Mouse (Mus musculus) embryonic facial prominence, embryonic 11.5 days (tissue): ENCODE measurements around the gene Egfem1. TPM values are rescaled to one million over a fixed set of nuclear protein-coding genes. Genes with fewer than 3 reads are reported as not detected.
A peak's percentile ranks its signal among the peaks of the same experiment; 100 is the strongest.

Source experiments
- ATAC-seq: fragments of 200-750 bp; cut with Nextera tagmentation; replicated peaks from 2 replicates; pipeline ENCODE4 v1.8.0; 2017; ENCODE audit warnings: low read depth; ENCODE audit not compliant: insufficient number of reproducible peaks, low FRiP score, low TSS enrichment
- DNase-seq: peaks from one replicate; pipeline ENCODE4 v3.0.0-alpha.2; 2015; ENCODE audit warnings: low spot score
- H3K27ac ChIP-seq: fragments of 300-500 bp; sonication (generic); replicated peaks from 2 replicates; pipeline ENCODE4 v1.5.1; 2014; ENCODE audit warnings: mild to moderate bottlenecking, low read depth, low read length, control low read depth
- H3K27me3 ChIP-seq: fragments of 300-500 bp; sonication (generic); 2 replicates; pipeline ENCODE4 v1.6.1; 2014; ENCODE audit warnings: mild to moderate bottlenecking, low read length, moderate library complexity, mixed read lengths; ENCODE audit not compliant: control insufficient read depth, insufficient read depth
- H3K36me3 ChIP-seq: fragments of 300-500 bp; sonication (generic); replicated peaks from 2 replicates; pipeline ENCODE4 v1.6.1; 2014; ENCODE audit warnings: low read depth, mild to moderate bottlenecking, low read length, moderate library complexity, mixed read lengths; ENCODE audit not compliant: control insufficient read depth, insufficient read depth
- H3K4me1 ChIP-seq: fragments of 300-500 bp; sonication (generic); 2 replicates; pipeline ENCODE4 v1.6.1; 2014; ENCODE audit warnings: low read length, mixed read lengths; ENCODE audit not compliant: control insufficient read depth, insufficient read depth
- H3K4me2 ChIP-seq: fragments of 300-500 bp; sonication (generic); 2 replicates; pipeline ENCODE4 v1.6.1; 2014; ENCODE audit warnings: low read depth, mild to moderate bottlenecking, control low read depth, low read length, moderate library complexity
- H3K4me3 ChIP-seq: fragments of 300-500 bp; sonication (generic); 2 replicates; pipeline ENCODE4 v1.5.1; 2014; ENCODE audit warnings: low read depth, low read length, control low read depth
- H3K9ac ChIP-seq: fragments of 300-500 bp; sonication (generic); replicated peaks from 2 replicates; pipeline ENCODE4 v1.6.1; 2014; ENCODE audit warnings: mild to moderate bottlenecking, control low read depth, low read length
- H3K9me3 ChIP-seq: fragments of 300-500 bp; sonication (generic); replicated peaks from 2 replicates; pipeline ENCODE4 v1.6.1; 2016; ENCODE audit warnings: mild to moderate bottlenecking, low read length, inconsistent platforms, mixed read lengths; ENCODE audit not compliant: control insufficient read depth
- WGBS: fragments of 180-500 bp; shearing (Covaris S2); extraction: QIAGEN DNeasy Blood & Tissue Kit; methylation state at CpG from one replicate; pipeline ENCODE4 v1.1.7; 2014; 5-methylcytosine and 5-hydroxymethylcytosine counted together
- polyA plus RNA-seq: library from polyadenylated mRNA; unstranded; fragments of >200 nt; fragmentation: Nextera tagmentation; extraction: Ambion mirVana; gene quantifications from 2 replicates; pipeline ENCODE4 v1.2.1, GENCODE M21; 2014

Gene Egfem1
- polyA plus RNA-seq, 1 experiment from 2014 or later = 5.0 TPM

GRCm38 (mm10) chr3:29136065-29136955, 54.5 kb downstream of the Egfem1 start:
- peak; percentile 52 for DNase-seq
- peak; percentile 39; the same call in 1 of the 2 replicates for ATAC-seq

GRCm38 (mm10) chr3:29168401-29168800, 86.6 kb downstream of the Egfem1 start:
- Histone ChIP-seq H3K4me2 (no peak overlapping the region), H3K9me3 (no peaks in the 10 kb centered on the region), H3K36me3 (no peaks in the 10 kb centered on the region), H3K9ac (no peak overlapping the region), H3K4me1 (no peaks in the 10 kb centered on the region), H3K27me3 (no peaks in the 10 kb centered on the region), H3K4me3 (no peak overlapping the region), H3K27ac (no peak overlapping the region)
- 82% methylated on average over 4 of the region's 4 CpGs for WGBS
- ATAC-seq (no peak), DNase-seq (no peak)

More at GRCm38 (mm10) chr3:29136065-29136955, 54.5 kb downstream of the Egfem1 start:
- no peaks in the 10 kb centered on the region for H3K4me1 ChIP-seq
- WGBS = 15% methylated on average over 10 of the region's 10 CpGs
- H3K27ac ChIP-seq = no peak overlapping the region
- H3K4me2 ChIP-seq = no peak overlapping the region
- H3K27me3 ChIP-seq = no peaks in the 10 kb centered on the region
- no peak overlapping the region for H3K9ac ChIP-seq
- H3K36me3 ChIP-seq = no peaks in the 10 kb centered on the region
- H3K9me3 ChIP-seq = no peaks in the 10 kb centered on the region
- no peak overlapping the region for H3K4me3 ChIP-seq

- no peak for DNase-seq
- no peak overlapping the region for H3K9ac ChIP-seq
- no peak overlapping the region for H3K4me2 ChIP-seq
- no peaks in the 10 kb centered on the region for H3K4me1 ChIP-seq
- H3K27me3 ChIP-seq = no peaks in the 10 kb centered on the region
- H3K27ac ChIP-seq = no peak overlapping the region
- H3K36me3 ChIP-seq = no peaks in the 10 kb centered on the region
- no peak for ATAC-seq
- H3K4me3 ChIP-seq = no peak overlapping the region
- WGBS = 66% methylated on average over 4 of the region's 4 CpGs
- no peaks in the 10 kb centered on the region for H3K9me3 ChIP-seq
Measured at GRCm38 (mm10) chr3:29169003-29169402, 87.2 kb downstream of the Egfem1 start.

- Histone ChIP-seq H3K27ac (no peak overlapping the region), H3K4me2 (no peak overlapping the region), H3K9ac (no peak overlapping the region), H3K27me3 (no peaks in the 10 kb centered on the region), H3K4me1 (no peaks in the 10 kb centered on the region; the same call in 1 of the 2 replicates), H3K9me3 (no peaks in the 10 kb centered on the region), H3K4me3 (no peak overlapping the region), H3K36me3 (no peaks in the 10 kb centered on the region)
- ATAC-seq (no peak), DNase-seq (no peak)
Measured at GRCm38 (mm10) chr3:29176991-29177390, 95.2 kb downstream of the Egfem1 start.

- H3K27ac ChIP-seq = no peak overlapping the region
- H3K27me3 ChIP-seq = no peaks in the 10 kb centered on the region
- no peak overlapping the region for H3K4me3 ChIP-seq
- DNase-seq (no peak), ATAC-seq (no peak)
- H3K36me3 ChIP-seq = no peaks in the 10 kb centered on the region
- no peak overlapping the region for H3K4me2 ChIP-seq
- no peaks in the 10 kb centered on the region; the same call in 1 of the 2 replicates for H3K4me1 ChIP-seq
- H3K9ac ChIP-seq = no peak overlapping the region
- 80% methylated on average over 10 of the region's 10 CpGs for WGBS
- H3K9me3 ChIP-seq = no peaks in the 10 kb centered on the region
Measured at GRCm38 (mm10) chr3:29182988-29183387, 101.2 kb downstream of the Egfem1 start.

- Histone ChIP-seq H3K4me1 (no peaks in the 10 kb centered on the region; the same call in 1 of the 2 replicates), H3K4me2 (no peak overlapping the region), H3K9me3 (no peaks in the 10 kb centered on the region), H3K27me3 (no peaks in the 10 kb centered on the region), H3K9ac (no peak overlapping the region), H3K36me3 (no peaks in the 10 kb centered on the region), H3K27ac (no peak overlapping the region), H3K4me3 (no peak overlapping the region)
- peak; percentile 44 for DNase-seq
- ATAC-seq = no peak
- WGBS = 40% methylated on average over 7 of the region's 7 CpGs
Measured at GRCm38 (mm10) chr3:29183615-29184198, 101.9 kb downstream of the Egfem1 start.

- Histone ChIP-seq H3K4me1 (no peaks in the 10 kb centered on the region; the same call in 1 of the 2 replicates), H3K9me3 (no peaks in the 10 kb centered on the region), H3K27ac (no peak overlapping the region), H3K27me3 (no peaks in the 10 kb centered on the region), H3K36me3 (no peaks in the 10 kb centered on the region), H3K4me3 (no peak overlapping the region), H3K4me2 (no peak overlapping the region), H3K9ac (no peak overlapping the region)
- ATAC-seq = no peak
- DNase-seq = no peak
- 71% methylated on average over 7 of the region's 7 CpGs for WGBS
Measured at GRCm38 (mm10) chr3:29184486-29185241, 102.8 kb downstream of the Egfem1 start.
